Mouse (Mus musculus) heart, adult 2 months (tissue): ENCODE results near the gene Fcrlb. TPM values are rescaled to one million over a fixed set of nuclear protein-coding genes. Genes with fewer than 3 reads are reported as not detected.
A peak's percentile ranks its signal among the peaks of the same experiment; 100 is the strongest.

Source experiments
- DNase-seq, 2 experiments: peaks; one replicate each; pipeline ENCODE4 v3.0.0; 2021
- H3K27ac ChIP-seq: fragments of 200-600 bp; 2 replicates; pipeline ENCODE4 v1.8.1; 2022
- H3K27me3 ChIP-seq: fragments of 200-500 bp; 2 replicates; pipeline ENCODE4 v1.6.1; 2012; ENCODE audit warnings: mild to moderate bottlenecking, low read length, inconsistent platforms, mixed read lengths; ENCODE audit not compliant: control insufficient read depth, insufficient read depth
- H3K36me3 ChIP-seq: fragments of 200-500 bp; 2 replicates; pipeline ENCODE4 v1.6.1; 2012; ENCODE audit warnings: low read length, inconsistent platforms; ENCODE audit not compliant: control insufficient read depth, insufficient read depth
- H3K4me1 ChIP-seq: fragments of 200-500 bp; 2 replicates; pipeline ENCODE4 v1.6.1; 2011; ENCODE audit warnings: low read length; ENCODE audit not compliant: control insufficient read depth, insufficient read depth
- H3K4me3 ChIP-seq: fragments of 200-600 bp; 2 replicates; pipeline ENCODE4 v1.8.1; 2022
- H3K79me2 ChIP-seq: fragments of 200-500 bp; replicated peaks from 2 replicates; pipeline ENCODE4 v1.6.1; 2012; ENCODE audit warnings: mild to moderate bottlenecking, inconsistent platforms, low read length, moderate library complexity, mixed read lengths; ENCODE audit not compliant: control insufficient read depth, insufficient read depth
- H3K9ac ChIP-seq: fragments of 200-500 bp; 2 replicates; pipeline ENCODE4 v1.6.1; 2012; ENCODE audit warnings: low read depth, mild to moderate bottlenecking, control low read depth, inconsistent platforms, low read length, mixed read lengths
- CTCF ChIP-seq: fragments of 200-600 bp; IDR thresholded peaks from 2 replicates; pipeline ENCODE4 v1.8.1; 2022; ENCODE audit warnings: antibody characterized with exemption, mild to moderate bottlenecking, moderate library complexity
- EP300 ChIP-seq: fragments of 200-500 bp; IDR thresholded peaks from 2 replicates; pipeline ENCODE4 v1.6.1; 2011; ENCODE audit warnings: low read depth, low read length, control low read depth; ENCODE audit not compliant: insufficient read depth
- POLR2A ChIP-seq: fragments of 200-500 bp; IDR thresholded peaks from 2 replicates; pipeline ENCODE4 v1.6.1; 2011; ENCODE audit warnings: mild to moderate bottlenecking, low read depth, low read length, control low read depth; ENCODE audit not compliant: insufficient read depth
- WGBS: fragments of 180-500 bp; shearing (Covaris S2); methylation state at CpG from one replicate; pipeline ENCODE4 v1.1.7; 2018; 5-methylcytosine and 5-hydroxymethylcytosine counted together
- intact Hi-C: fragments of 180-260 bp; cut with DNase I; formaldehyde crosslinking; loops from one replicate; pipeline ENCODE4 v1.15.1; 2025
- long read RNA-seq: library from polyadenylated mRNA; stranded (forward); transcript quantifications from one replicate; pipeline ENCODE4 v2.0.0, GENCODE M21; 2021
- polyA plus RNA-seq: library from polyadenylated mRNA; depleted of rRNA; stranded (reverse); fragments of >200 nt; gene quantifications from 2 replicates; pipeline ENCODE4 v1.2.3, GENCODE M21; 2012; rRNA removed
- total RNA-seq, 2 experiments: library from RNA; stranded (reverse); gene quantifications; 2 replicates each; pipeline ENCODE4 v1.2.3; 2021

The Fcrlb gene
- total RNA-seq, result not detected
- polyA plus RNA-seq, result not detected in 2 replicates
- long read RNA-seq, result 0 reads

GRCm38 (mm10) chr1:170912891-170913615, at the start of gene Fcrlb:
Fcrlb (minus strand) TSS chr1:170912941.
- intact Hi-C loops, result no loop called here
- no peaks in the 10 kb centered on the region; the same call in 1 of the 2 replicates for H3K4me1 ChIP-seq
- DNase-seq, result no peak
- no peaks in the 10 kb centered on the region for H3K79me2 ChIP-seq
- H3K36me3 ChIP-seq, result no peaks in the 10 kb centered on the region
- no peak within 1 kb of the TSS for H3K4me3 ChIP-seq
- 68% methylated on average over 5 of the region's 5 CpGs for WGBS
- no peak within 1 kb of the TSS for H3K27ac ChIP-seq
- H3K27me3 ChIP-seq, result peaks cover 3% of the 10 kb centered on the region; the same call in 1 of the 2 replicates
- TF ChIP-seq POLR2A (no peak), EP300 (no peak), CTCF (no peak)
- H3K9ac ChIP-seq, result no peak within 1 kb of the TSS

- no peak overlapping the region for H3K4me3 ChIP-seq
- peak in 1 of 2 experiments; percentile 23 for DNase-seq
- no peaks in the 10 kb centered on the region for H3K79me2 ChIP-seq
- no peak overlapping the region for H3K27ac ChIP-seq
- 6% methylated on average over 2 of the region's 2 CpGs for WGBS
- TF ChIP-seq POLR2A (no peak), EP300 (no peak), CTCF (no peak)
- intact Hi-C loops, result no loop called here
- H3K4me1 ChIP-seq, result peaks cover 6% of the 10 kb centered on the region
- H3K27me3 ChIP-seq, result no peaks in the 10 kb centered on the region
- H3K9ac ChIP-seq, result no peak overlapping the region
- H3K36me3 ChIP-seq, result no peaks in the 10 kb centered on the region
Measured at GRCm38 (mm10) chr1:170962301-170962700, 49.6 kb upstream of the Fcrlb start.

GRCm38 (mm10) chr1:170961101-170961500, 48.4 kb upstream of the Fcrlb start:
- intact Hi-C loops, result no loop called here
- H3K4me3 ChIP-seq, result no peak overlapping the region
- no peaks in the 10 kb centered on the region for H3K36me3 ChIP-seq
- H3K4me1 ChIP-seq, result peaks cover 6% of the 10 kb centered on the region
- TF ChIP-seq CTCF, result no peak
- TF ChIP-seq EP300, result no peak
- no peak for TF ChIP-seq POLR2A
- DNase-seq, result no peak
- H3K79me2 ChIP-seq, result no peaks in the 10 kb centered on the region
- 84% methylated on average over 6 of the region's 6 CpGs for WGBS
- H3K27me3 ChIP-seq, result no peaks in the 10 kb centered on the region
- H3K27ac ChIP-seq, result no peak overlapping the region
- H3K9ac ChIP-seq, result no peak overlapping the region

GRCm38 (mm10) chr1:170959791-170960190, 47.0 kb upstream of the Fcrlb start:
- Histone ChIP-seq H3K79me2 (no peaks in the 10 kb centered on the region), H3K27me3 (no peaks in the 10 kb centered on the region), H3K9ac (no peak overlapping the region), H3K4me1 (peaks cover 6% of the 10 kb centered on the region), H3K36me3 (no peaks in the 10 kb centered on the region), H3K27ac (no peak overlapping the region), H3K4me3 (no peak overlapping the region)
- whole genome bisulfite sequencing, result 34% methylated on average over 2 of the region's 2 CpGs
- no peak for DNase-seq
- intact Hi-C loops, result no loop called here
- no peak for TF ChIP-seq POLR2A
- no peak for TF ChIP-seq EP300
- no peak for TF ChIP-seq CTCF

GRCm38 (mm10) chr1:170958225-170958624, 45.5 kb upstream of the Fcrlb start:
- DNase-seq, result no peak
- no peaks in the 10 kb centered on the region for H3K27me3 ChIP-seq
- peaks cover 6% of the 10 kb centered on the region for H3K4me1 ChIP-seq
- intact Hi-C loops, result no loop called here
- TF ChIP-seq POLR2A (no peak), EP300 (no peak), CTCF (no peak)
- H3K27ac ChIP-seq, result no peak overlapping the region
- no peaks in the 10 kb centered on the region for H3K36me3 ChIP-seq
- H3K79me2 ChIP-seq, result no peaks in the 10 kb centered on the region
- WGBS, result 35% methylated on average over 3 of the region's 3 CpGs
- no peak overlapping the region for H3K4me3 ChIP-seq
- H3K9ac ChIP-seq, result no peak overlapping the region

- 46% methylated on average over 2 of the region's 2 CpGs for WGBS
- Histone ChIP-seq H3K27ac (no peak overlapping the region), H3K36me3 (no peaks in the 10 kb centered on the region), H3K79me2 (no peaks in the 10 kb centered on the region), H3K27me3 (no peaks in the 10 kb centered on the region), H3K4me3 (no peak overlapping the region), H3K9ac (no peak overlapping the region), H3K4me1 (no peaks in the 10 kb centered on the region; the same call in 1 of the 2 replicates)
- no peak for TF ChIP-seq EP300
- TF ChIP-seq CTCF, result no peak
- TF ChIP-seq POLR2A, result no peak
- no peak for DNase-seq
- intact Hi-C loops, result no loop called here
Measured at GRCm38 (mm10) chr1:170953192-170953591, 40.5 kb upstream of the Fcrlb start.
